Mouse (Mus musculus): ENCODE results near the gene Rpsa.

Gene Rpsa

DNA sequence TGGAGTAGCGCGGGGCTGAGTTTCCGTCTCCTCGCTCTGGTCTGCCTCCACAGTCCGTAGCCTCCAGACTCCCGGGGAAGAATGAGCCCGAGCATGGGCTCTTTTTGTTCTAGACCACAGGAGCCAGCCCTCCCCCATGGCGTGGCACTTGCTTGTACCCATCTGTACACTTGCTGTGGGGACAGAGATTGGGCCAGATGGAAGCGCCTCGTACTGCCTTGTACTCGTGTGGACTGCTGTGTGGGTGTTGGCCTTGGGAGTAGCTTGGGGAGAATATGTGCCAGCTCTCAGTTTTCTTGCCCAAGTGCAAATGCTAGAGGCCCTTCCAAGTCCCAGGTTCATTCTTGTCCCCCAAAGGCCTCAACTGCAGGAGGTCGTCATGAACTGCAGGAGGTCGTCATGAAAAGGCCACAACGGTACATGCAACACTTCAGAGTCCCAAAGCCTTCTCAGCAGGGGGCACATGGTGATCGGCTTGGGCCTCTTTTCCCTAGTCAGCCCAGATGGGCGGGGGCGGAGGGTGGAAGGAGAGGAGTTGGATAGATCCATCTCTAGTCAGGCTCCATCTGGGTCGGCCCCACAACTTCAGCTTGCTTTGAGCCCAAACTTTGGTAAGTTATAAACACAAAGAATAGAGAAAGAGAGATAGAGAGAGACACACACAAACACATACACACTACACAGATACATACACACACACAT is 47.1 kb downstream of the Rpsa start:
- no peak for DNase-seq

GRCm38 (mm10) chr9:120178813-120179212 is 51.3 kb downstream of the Rpsa start:
- DNase-seq: no peak

Measured in heart, adult 11 months (tissue).